ENCODE assay signal across 9 mouse cellular contexts in genomic region chr7:141176173-141176572, GRCm38 (mm10). TPM values are rescaled to one million over a fixed set of nuclear protein-coding genes. Genes with fewer than 3 reads are reported as not detected.
A peak's percentile ranks its signal among the peaks of the same experiment; 100 is the strongest.
DNase-seq lines count a peak whose midpoint lies in the region; ATAC-seq and TF ChIP-seq lines count a peak whose summit lies in the region.
"Had no signal": no experiment of that assay in that cellular context is flagged by ENCODE, and none has a peak within 500 bp of the region (broad histone marks: within the 10 kb centered on the region; RNA-seq: fewer than 3 reads in every experiment).

No protein-coding gene starts in this region.

- no peak overlapping the region for H3K4me2 ChIP-seq in kidney, embryonic 14.5 days (replicated peaks; ENCODE audit: low read depth, low read length)
- no peak overlapping the region for H3K4me2 ChIP-seq in neural tube, embryonic 11.5 days (ENCODE audit: low read depth)
- H3K4me2 ChIP-seq: embryonic facial prominence, embryonic 15.5 days had no signal

- peak; percentile 91 for TF ChIP-seq CTCF in gastrocnemius, adult 2 months (IDR thresholded peaks at IDR 0.05)
- TF ChIP-seq CTCF in testis, adult 2 months (IDR thresholded peaks at IDR 0.05; ENCODE audit: control insufficient read depth, insufficient read depth, insufficient replicate concordance, low read depth, low read length): peak; percentile 89; the same call in 1 of the 2 replicates

- H3K27me3 ChIP-seq in kidney, embryonic 14.5 days (ENCODE audit: control insufficient read depth, insufficient read depth, low read length): no peaks in the 10 kb centered on the region
- no peaks in the 10 kb centered on the region for H3K27me3 ChIP-seq in neural tube, embryonic 11.5 days (ENCODE audit: control insufficient read depth, insufficient read depth, low read length)
- H3K27me3 ChIP-seq in testis, adult 2 months (ENCODE audit: control insufficient read depth, insufficient read depth, low read length): no peaks in the 10 kb centered on the region
- H3K27me3 ChIP-seq: embryonic facial prominence, embryonic 15.5 days had no signal

- no peak for TF ChIP-seq POLR2A in testis, adult 2 months (IDR thresholded peaks at IDR 0.05; ENCODE audit: control insufficient read depth, low read depth, low read length)

- no peak for ATAC-seq in kidney, embryonic 14.5 days (ENCODE audit: low FRiP score, low TSS enrichment)
- no peak for ATAC-seq in neural tube, embryonic 11.5 days (ENCODE audit: insufficient read depth, low FRiP score, low TSS enrichment)

- no peak overlapping the region for H3K9ac ChIP-seq in kidney, embryonic 14.5 days (ENCODE audit: low read depth, low read length)
- no peak overlapping the region for H3K9ac ChIP-seq in neural tube, embryonic 11.5 days (ENCODE audit: low read length)
- H3K9ac ChIP-seq: embryonic facial prominence, embryonic 15.5 days had no signal

- 2% methylated on average over 8 of the region's 8 CpGs for WGBS in kidney, embryonic 14.5 days
- 3% methylated on average over 8 of the region's 8 CpGs for WGBS in neural tube, embryonic 11.5 days

- DNase-seq in kidney, adult 18-20 months: peak; percentile 89
- peak; percentile 93 to 94 for DNase-seq in cerebellum, postnatal 10 days
- DNase-seq in gastrocnemius, adult 2 months: peak; percentile 90
- DNase-seq in kidney, adult 8-10 months: peak; percentile 83 to 92
- peak; percentile 90 for DNase-seq in liver
- peak; percentile 86 for DNase-seq in neural tube, embryonic 11.5 days (ENCODE audit: low spot score)

- H3K4me1 ChIP-seq in kidney, embryonic 14.5 days (ENCODE audit: control insufficient read depth, insufficient read depth, low read length): peaks cover 5% of the 10 kb centered on the region; the same call in 1 of the 2 replicates
- H3K4me1 ChIP-seq in neural tube, embryonic 11.5 days (ENCODE audit: control insufficient read depth, insufficient read depth, low read length): peaks cover 6% of the 10 kb centered on the region
- no peaks in the 10 kb centered on the region; the same call in 1 of the 2 replicates for H3K4me1 ChIP-seq in testis, adult 2 months (ENCODE audit: control insufficient read depth, insufficient read depth, low read length)

- no peak overlapping the region for H3K27ac ChIP-seq in kidney, embryonic 14.5 days (ENCODE audit: low read depth, low read length)
- no peak overlapping the region for H3K27ac ChIP-seq in gastrocnemius, adult 2 months
- no peak overlapping the region for H3K27ac ChIP-seq in neural tube, embryonic 11.5 days (ENCODE audit: low read depth, low read length)
- H3K27ac ChIP-seq in testis, adult 2 months (ENCODE audit: control insufficient read depth, insufficient read depth, low read depth, low read length): no peak overlapping the region
- H3K27ac ChIP-seq: embryonic facial prominence, embryonic 15.5 days had no signal

- no peak overlapping the region for H3K4me3 ChIP-seq in kidney, embryonic 14.5 days (ENCODE audit: low read length)
- no peak overlapping the region for H3K4me3 ChIP-seq in gastrocnemius, adult 2 months
- H3K4me3 ChIP-seq in neural tube, embryonic 11.5 days (ENCODE audit: low read depth, low read length): no peak overlapping the region
- no peak overlapping the region for H3K4me3 ChIP-seq in testis, adult 2 months (ENCODE audit: control insufficient read depth, low read depth, low read length)
- H3K4me3 ChIP-seq: embryonic facial prominence, embryonic 15.5 days had no signal

- H3K36me3 ChIP-seq in kidney, embryonic 14.5 days (ENCODE audit: control insufficient read depth, insufficient read depth, low read length): no peaks in the 10 kb centered on the region
- H3K36me3 ChIP-seq in neural tube, embryonic 11.5 days (ENCODE audit: control insufficient read depth, insufficient read depth, low read length): no peaks in the 10 kb centered on the region
- H3K36me3 ChIP-seq in testis, adult 2 months (ENCODE audit: control insufficient read depth, insufficient read depth, low read length): no peaks in the 10 kb centered on the region
- H3K36me3 ChIP-seq: embryonic facial prominence, embryonic 15.5 days had no signal

- H3K9me3 ChIP-seq in kidney, embryonic 14.5 days (ENCODE audit: control insufficient read depth, low read length): no peaks in the 10 kb centered on the region
- no peaks in the 10 kb centered on the region for H3K9me3 ChIP-seq in neural tube, embryonic 11.5 days (ENCODE audit: control insufficient read depth, low read length)
- H3K9me3 ChIP-seq: embryonic facial prominence, embryonic 15.5 days had no signal

- intact Hi-C loops in gastrocnemius, adult 2 months (cut with DNase I): loop anchor here (1.0 to 5.0 kb wide), 2 partner anchors 84 to 104 kb away; no protein-coding TSS in a partner anchor

RNA-seq across cellular contexts. Expression of gene Rnh1, which starts 3.5 kb away (rescaled TPM):
- 116 and 122 TPM in 2 replicates for polyA plus RNA-seq in kidney, embryonic 14.5 days (2014; fragmentation: Nextera tagmentation; extraction: Ambion mirVana)
- total RNA-seq in gastrocnemius, adult 2 months (2021): 10 to 100 TPM; 46.5 to 50.9 TPM
- 69.5 and 69.7 TPM in 2 replicates for polyA plus RNA-seq in neural tube, embryonic 11.5 days (2014; fragmentation: Nextera tagmentation; extraction: Ambion mirVana)
- polyA plus RNA-seq in testis, adult 2 months (2012; rRNA removed): 16.6 and 16.7 TPM in 2 replicates

RNA-seq across cellular contexts. Expression of gene Hras, which starts 17.6 kb away (rescaled TPM):
- 97.2 and 97.8 TPM in 2 replicates for polyA plus RNA-seq in kidney, embryonic 14.5 days (2014; fragmentation: Nextera tagmentation; extraction: Ambion mirVana)
- total RNA-seq in gastrocnemius, adult 2 months (2021): 100 to 1,000 TPM; 117 to 119 TPM
- polyA plus RNA-seq in neural tube, embryonic 11.5 days (2014; fragmentation: Nextera tagmentation; extraction: Ambion mirVana): 111 and 122 TPM in 2 replicates
- 41.6 and 46.6 TPM in 2 replicates for polyA plus RNA-seq in testis, adult 2 months (2012; rRNA removed)

RNA-seq across cellular contexts. Expression of gene Lrrc56, which starts 17.8 kb away (rescaled TPM):
- 6.7 and 9.5 TPM in 2 replicates for polyA plus RNA-seq in kidney, embryonic 14.5 days (2014; fragmentation: Nextera tagmentation; extraction: Ambion mirVana)
- 1 to 10 TPM; 1.7 to 2.1 TPM for total RNA-seq in gastrocnemius, adult 2 months (2021)
- 9.1 and 9.5 TPM in 2 replicates for polyA plus RNA-seq in neural tube, embryonic 11.5 days (2014; fragmentation: Nextera tagmentation; extraction: Ambion mirVana)
- 131 and 140 TPM in 2 replicates for polyA plus RNA-seq in testis, adult 2 months (2012; rRNA removed)

RNA-seq across cellular contexts. Expression of gene Lmntd2, which starts 37.7 kb away (rescaled TPM):
- 3.3 and 3.4 TPM in 2 replicates for polyA plus RNA-seq in kidney, embryonic 14.5 days (2014; fragmentation: Nextera tagmentation; extraction: Ambion mirVana)
- not detected for total RNA-seq in gastrocnemius, adult 2 months (2021)
- polyA plus RNA-seq in neural tube, embryonic 11.5 days (2014; fragmentation: Nextera tagmentation; extraction: Ambion mirVana): 1.9 and 2.0 TPM in 2 replicates
- 216 and 222 TPM in 2 replicates for polyA plus RNA-seq in testis, adult 2 months (2012; rRNA removed)

RNA-seq across cellular contexts. Expression of gene Rassf7, which starts 39.5 kb away (rescaled TPM):
- 52.0 and 52.9 TPM in 2 replicates for polyA plus RNA-seq in kidney, embryonic 14.5 days (2014; fragmentation: Nextera tagmentation; extraction: Ambion mirVana)
- total RNA-seq in gastrocnemius, adult 2 months (2021): under 1 TPM in 1 of 2 experiments, not detected in 1; 0.28 TPM
- 34.4 and 45.7 TPM in 2 replicates for polyA plus RNA-seq in neural tube, embryonic 11.5 days (2014; fragmentation: Nextera tagmentation; extraction: Ambion mirVana)
- polyA plus RNA-seq in testis, adult 2 months (2012; rRNA removed): 33.5 and 41.7 TPM in 2 replicates

Comparison
In these comparisons a context has a peak if more than half of its experiments do, and no peak if none do; other contexts are left out.
1. RNA of gene Lrrc56, which starts 17.8 kb away (polyA plus RNA-seq): 131 to 140 TPM in testis, adult 2 months; 9.1 to 9.5 TPM in neural tube, embryonic 11.5 days and 6.7 to 9.5 TPM in kidney, embryonic 14.5 days; every median in the first group is over 10 times any median in the second.
2. Peak in every context shown above with its lines, with median percentiles within 50 percentile points of each other: DNase-seq.